Mouse (Mus musculus): Measurements from ENCODE around the gene Mogs. TPM values are rescaled to one million over a fixed set of nuclear protein-coding genes. Genes with fewer than 3 reads are reported as not detected.
A peak's percentile ranks its signal among the peaks of the same experiment; 100 is the strongest.

Mogs gene
- polyA plus RNA-seq, 1 experiment from 2014 or later: 45.0 TPM

GRCm38 (mm10) chr6:83140044-83140443 is 24.7 kb downstream of the Mogs start:
- H3K27me3 ChIP-seq: no peaks in the 10 kb centered on the region
- 0 out of 2 replicates have a peak overlapping the region, but pooled peaks have one; percentile 87 for H3K9ac ChIP-seq
- 92% methylated on average over 8 of the region's 8 CpGs for WGBS
- H3K4me3 ChIP-seq: no peak overlapping the region
- no peak overlapping the region for H3K27ac ChIP-seq
- peak overlapping the region; percentile 79; the same call in 1 of the 2 replicates for H3K4me2 ChIP-seq
- H3K4me1 ChIP-seq: peaks cover 65% of the 10 kb centered on the region
- H3K36me3 ChIP-seq: no peaks in the 10 kb centered on the region
- no peaks in the 10 kb centered on the region for H3K9me3 ChIP-seq
- no peak for ATAC-seq (ENCODE audit: insufficient number of reproducible peaks, insufficient read depth, low FRiP score, low TSS enrichment, low read depth)

- H3K36me3 ChIP-seq: peaks cover 9% of the 10 kb centered on the region
- no peak for ATAC-seq (ENCODE audit: insufficient number of reproducible peaks, insufficient read depth, low FRiP score, low TSS enrichment, low read depth)
- H3K9me3 ChIP-seq: no peaks in the 10 kb centered on the region
- peaks cover 54% of the 10 kb centered on the region for H3K4me1 ChIP-seq
- H3K4me3 ChIP-seq: peak overlapping the region; percentile 38; the same call in 1 of the 2 replicates
- H3K27me3 ChIP-seq: no peaks in the 10 kb centered on the region
- peak overlapping the region; percentile 73 for H3K4me2 ChIP-seq
- no peak overlapping the region for H3K27ac ChIP-seq
- H3K9ac ChIP-seq: peak overlapping the region; percentile 72
- 23% methylated on average over 4 of the region's 4 CpGs for WGBS
Observed at GRCm38 (mm10) chr6:83141636-83142035, 26.3 kb downstream of the Mogs start.

GRCm38 (mm10) chr6:83142211-83142731 is 27.0 kb downstream of the Mogs start:
- no peak overlapping the region for H3K27ac ChIP-seq
- peak overlapping the region; percentile 38 for H3K4me3 ChIP-seq
- H3K36me3 ChIP-seq: peaks cover 15% of the 10 kb centered on the region
- peak overlapping the region; percentile 72 for H3K9ac ChIP-seq
- H3K27me3 ChIP-seq: no peaks in the 10 kb centered on the region
- peaks cover 53% of the 10 kb centered on the region for H3K4me1 ChIP-seq
- H3K9me3 ChIP-seq: no peaks in the 10 kb centered on the region
- peak overlapping the region; percentile 73 for H3K4me2 ChIP-seq
- WGBS: 3% methylated on average over 41 of the region's 41 CpGs
- ATAC-seq (ENCODE audit: insufficient number of reproducible peaks, insufficient read depth, low FRiP score, low TSS enrichment, low read depth): no peak

GRCm38 (mm10) chr6:83142886-83143285 is 27.6 kb downstream of the Mogs start:
- ATAC-seq (ENCODE audit: insufficient number of reproducible peaks, insufficient read depth, low FRiP score, low TSS enrichment, low read depth): no peak
- peaks cover 51% of the 10 kb centered on the region for H3K4me1 ChIP-seq
- no peaks in the 10 kb centered on the region for H3K9me3 ChIP-seq
- 51% methylated on average over 11 of the region's 11 CpGs for WGBS
- no peak overlapping the region for H3K27ac ChIP-seq
- H3K36me3 ChIP-seq: peaks cover 21% of the 10 kb centered on the region
- H3K4me2 ChIP-seq: peak overlapping the region; percentile 73
- no peaks in the 10 kb centered on the region for H3K27me3 ChIP-seq
- no peak overlapping the region for H3K4me3 ChIP-seq
- no peak overlapping the region for H3K9ac ChIP-seq

GRCm38 (mm10) chr6:83145209-83145608 is 29.9 kb downstream of the Mogs start:
- 75% methylated on average over 2 of the region's 2 CpGs for WGBS

GRCm38 (mm10) chr6:83145805-83146204 is 30.5 kb downstream of the Mogs start:
- Histone ChIP-seq H3K4me2 (no peak overlapping the region), H3K4me3 (no peak overlapping the region), H3K4me1 (peaks cover 27% of the 10 kb centered on the region), H3K9me3 (no peaks in the 10 kb centered on the region), H3K9ac (no peak overlapping the region), H3K36me3 (peaks cover 50% of the 10 kb centered on the region), H3K27me3 (no peaks in the 10 kb centered on the region), H3K27ac (peak overlapping the region; percentile 4; the same call in 1 of the 2 replicates)
- WGBS: 73% methylated on average over 9 of the region's 9 CpGs
- no peak for ATAC-seq (ENCODE audit: insufficient number of reproducible peaks, insufficient read depth, low FRiP score, low TSS enrichment, low read depth)

More at GRCm38 (mm10) chr6:83145209-83145608, 29.9 kb downstream of the Mogs start:
- Histone ChIP-seq H3K9me3 (no peaks in the 10 kb centered on the region), H3K27ac (no peak overlapping the region), H3K9ac (no peak overlapping the region), H3K36me3 (peaks cover 45% of the 10 kb centered on the region), H3K4me1 (peaks cover 28% of the 10 kb centered on the region), H3K4me3 (no peak overlapping the region), H3K4me2 (no peak overlapping the region), H3K27me3 (no peaks in the 10 kb centered on the region)
- ATAC-seq (ENCODE audit: insufficient number of reproducible peaks, insufficient read depth, low FRiP score, low TSS enrichment, low read depth): no peak

- H3K4me3 ChIP-seq: no peak overlapping the region
- no peak overlapping the region for H3K4me2 ChIP-seq
- peaks cover 16% of the 10 kb centered on the region for H3K4me1 ChIP-seq
- WGBS: 62% methylated on average over 7 of the region's 7 CpGs
- H3K27ac ChIP-seq: no peak overlapping the region
- no peaks in the 10 kb centered on the region for H3K9me3 ChIP-seq
- peaks cover 65% of the 10 kb centered on the region for H3K36me3 ChIP-seq
- no peaks in the 10 kb centered on the region for H3K27me3 ChIP-seq
- H3K9ac ChIP-seq: no peak overlapping the region
- no peak for ATAC-seq (ENCODE audit: insufficient number of reproducible peaks, insufficient read depth, low FRiP score, low TSS enrichment, low read depth)
Observed at GRCm38 (mm10) chr6:83147280-83147679, 32.0 kb downstream of the Mogs start.

GRCm38 (mm10) chr6:83151721-83152120 is 36.4 kb downstream of the Mogs start:
- no peaks in the 10 kb centered on the region for H3K9me3 ChIP-seq
- no peak overlapping the region for H3K4me3 ChIP-seq
- WGBS: 43% methylated on average over 8 of the region's 8 CpGs
- peaks cover 69% of the 10 kb centered on the region for H3K36me3 ChIP-seq
- ATAC-seq (ENCODE audit: insufficient number of reproducible peaks, insufficient read depth, low FRiP score, low TSS enrichment, low read depth): no peak
- H3K4me2 ChIP-seq: no peak overlapping the region
- no peaks in the 10 kb centered on the region for H3K27me3 ChIP-seq
- no peak overlapping the region for H3K27ac ChIP-seq
- 0 out of 2 replicates have a peak overlapping the region, but pooled peaks have one; percentile 16 for H3K9ac ChIP-seq
- peaks cover 19% of the 10 kb centered on the region for H3K4me1 ChIP-seq

- Histone ChIP-seq H3K4me1 (peaks cover 19% of the 10 kb centered on the region), H3K4me3 (no peak overlapping the region), H3K27ac (no peak overlapping the region), H3K4me2 (no peak overlapping the region), H3K9ac (no peak overlapping the region), H3K36me3 (peaks cover 55% of the 10 kb centered on the region), H3K9me3 (no peaks in the 10 kb centered on the region), H3K27me3 (no peaks in the 10 kb centered on the region)
- no peak for ATAC-seq (ENCODE audit: insufficient number of reproducible peaks, insufficient read depth, low FRiP score, low TSS enrichment, low read depth)
- 86% methylated on average over 12 of the region's 12 CpGs for WGBS
Observed at GRCm38 (mm10) chr6:83153038-83153437, 37.7 kb downstream of the Mogs start.

GRCm38 (mm10) chr6:83153485-83153884 is 38.2 kb downstream of the Mogs start:
- no peak for ATAC-seq (ENCODE audit: insufficient number of reproducible peaks, insufficient read depth, low FRiP score, low TSS enrichment, low read depth)
- Histone ChIP-seq H3K4me2 (no peak overlapping the region), H3K9ac (no peak overlapping the region), H3K9me3 (no peaks in the 10 kb centered on the region), H3K4me3 (no peak overlapping the region), H3K36me3 (peaks cover 51% of the 10 kb centered on the region), H3K27me3 (no peaks in the 10 kb centered on the region), H3K27ac (no peak overlapping the region), H3K4me1 (peaks cover 19% of the 10 kb centered on the region)
- WGBS: 62% methylated on average over 5 of the region's 5 CpGs

- 9% methylated on average over 23 of the region's 23 CpGs for WGBS
- no peak overlapping the region for H3K27ac ChIP-seq
Observed at GRCm38 (mm10) chr6:83155552-83156238, 40.4 kb downstream of the Mogs start.

GRCm38 (mm10) chr6:83156259-83156684 is 41.0 kb downstream of the Mogs start, which contains the start of the genes Wdr54 and 1700003E16Rik:
Gene Wdr54, minus strand, starts transcription at chr6:83156397.
Gene 1700003E16Rik, plus strand, starts transcription at chr6:83156404.
- Histone ChIP-seq H3K9me3 (no peaks in the 10 kb centered on the region), H3K4me1 (peaks cover 22% of the 10 kb centered on the region), H3K4me3 (peak within 1 kb of the TSS; percentile 59), H3K4me2 (peak within 1 kb of the TSS; percentile 87), H3K36me3 (peaks cover 23% of the 10 kb centered on the region), H3K9ac (peak within 1 kb of the TSS; percentile 71), H3K27ac (no peak within 1 kb of the TSS), H3K27me3 (peaks cover 15% of the 10 kb centered on the region)
- under 1% methylated on average over 32 of the region's 32 CpGs for whole genome bisulfite sequencing
- peak; percentile 52; the same call in 1 of the 2 replicates for ATAC-seq (ENCODE audit: insufficient number of reproducible peaks, insufficient read depth, low FRiP score, low TSS enrichment, low read depth)

More at GRCm38 (mm10) chr6:83155552-83156238, 40.4 kb downstream of the Mogs start:
- Histone ChIP-seq H3K4me2 (peak overlapping the region; percentile 87), H3K36me3 (peaks cover 29% of the 10 kb centered on the region), H3K4me3 (peak overlapping the region; percentile 59), H3K9ac (peak overlapping the region; percentile 71), H3K9me3 (no peaks in the 10 kb centered on the region), H3K27me3 (peaks cover 9% of the 10 kb centered on the region), H3K4me1 (peaks cover 19% of the 10 kb centered on the region)
- ATAC-seq (ENCODE audit: insufficient number of reproducible peaks, insufficient read depth, low FRiP score, low TSS enrichment, low read depth): no peak

All from embryonic facial prominence, embryonic 13.5 days (tissue).